Mouse (Mus musculus) limb, embryonic 10.5 days (tissue): ENCODE results near the gene Hist1h2ah. TPM values are rescaled to one million over a fixed set of nuclear protein-coding genes. Genes with fewer than 3 reads are reported as not detected.

Experiments
- DNase-seq: peaks from one replicate; pipeline ENCODE4 v3.0.0-alpha.2; 2017; ENCODE audit warnings: low spot score
- H3K27ac ChIP-seq: fragments of 300-500 bp; sonication (generic); 2 replicates; pipeline ENCODE4 v1.5.1; 2016; ENCODE audit warnings: mild to moderate bottlenecking
- H3K27me3 ChIP-seq: fragments of 300-500 bp; sonication (generic); 2 replicates; pipeline ENCODE4 v1.6.1; 2016; ENCODE audit warnings: low read depth, mild to moderate bottlenecking; ENCODE audit not compliant: poor library complexity, severe bottlenecking
- H3K36me3 ChIP-seq: fragments of 300-500 bp; sonication (generic); 2 replicates; pipeline ENCODE4 v1.6.1; 2016; ENCODE audit warnings: mild to moderate bottlenecking, moderate library complexity
- H3K4me1 ChIP-seq: fragments of 300-500 bp; sonication (generic); 2 replicates; pipeline ENCODE4 v1.6.1; 2016
- H3K4me3 ChIP-seq: fragments of 300-500 bp; sonication (generic); 2 replicates; pipeline ENCODE4 v1.5.1; 2016; ENCODE audit warnings: mild to moderate bottlenecking, moderate library complexity
- H3K9me3 ChIP-seq: fragments of 300-500 bp; sonication (generic); replicated peaks from 2 replicates; pipeline ENCODE4 v1.6.1; 2016; ENCODE audit warnings: mild to moderate bottlenecking
- WGBS: fragments of 180-500 bp; shearing (Covaris S2); methylation state at CpG from one replicate; pipeline ENCODE4 v1.1.7; 2016; 5-methylcytosine and 5-hydroxymethylcytosine counted together
- polyA plus RNA-seq: library from polyadenylated mRNA; unstranded; fragments of >200 nt; fragmentation: Nextera tagmentation; extraction: Ambion mirVana; gene quantifications from 2 replicates; pipeline ENCODE4 v1.2.1, GENCODE M21; 2016

Gene Hist1h2ah
- polyA plus RNA-seq, 1 experiment from 2014 or later, result 7.3 TPM

DNA sequence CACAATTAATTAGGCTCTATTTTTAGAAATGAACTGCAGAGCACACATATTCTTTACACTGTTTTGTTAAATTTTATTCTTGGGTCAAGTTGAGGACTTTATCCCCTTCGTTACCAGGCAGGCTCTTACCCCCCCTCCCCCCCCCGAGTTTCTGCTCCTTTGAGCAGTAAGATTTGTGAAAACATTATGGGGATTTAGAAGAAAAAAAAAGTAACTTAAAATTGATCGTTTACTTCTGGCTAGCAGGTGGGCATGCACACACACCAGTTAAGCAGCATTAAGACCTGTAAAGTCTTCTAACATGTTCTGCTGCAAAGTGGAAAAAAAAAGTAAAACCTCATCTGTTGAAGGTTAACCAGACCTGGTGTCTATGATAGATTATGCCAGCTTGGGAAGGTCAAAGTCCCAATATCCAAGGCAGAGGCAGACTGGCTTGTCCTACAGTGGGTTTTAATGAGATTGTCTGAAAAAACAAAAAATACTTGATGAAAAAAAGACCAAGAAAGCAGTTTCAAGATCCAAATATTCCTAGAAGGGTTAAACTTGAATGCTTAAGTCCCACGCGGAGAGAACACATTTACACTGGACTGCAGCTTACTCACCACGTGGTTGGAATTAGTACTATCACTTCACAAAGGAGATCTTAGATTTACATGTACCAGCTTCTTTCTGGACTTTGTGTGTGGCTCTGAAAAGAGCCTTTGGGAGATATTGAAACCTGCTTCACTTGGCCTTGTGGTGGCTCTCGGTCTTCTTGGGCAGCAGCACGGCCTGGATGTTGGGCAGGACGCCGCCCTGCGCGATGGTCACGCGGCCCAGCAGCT, 713 bp downstream of the Hist1h2ah start:
- under 1% methylated on average over 11 of the region's 14 CpGs for WGBS
- no peak for DNase-seq
- no peaks in the 10 kb centered on the region for H3K36me3 ChIP-seq

DNA sequence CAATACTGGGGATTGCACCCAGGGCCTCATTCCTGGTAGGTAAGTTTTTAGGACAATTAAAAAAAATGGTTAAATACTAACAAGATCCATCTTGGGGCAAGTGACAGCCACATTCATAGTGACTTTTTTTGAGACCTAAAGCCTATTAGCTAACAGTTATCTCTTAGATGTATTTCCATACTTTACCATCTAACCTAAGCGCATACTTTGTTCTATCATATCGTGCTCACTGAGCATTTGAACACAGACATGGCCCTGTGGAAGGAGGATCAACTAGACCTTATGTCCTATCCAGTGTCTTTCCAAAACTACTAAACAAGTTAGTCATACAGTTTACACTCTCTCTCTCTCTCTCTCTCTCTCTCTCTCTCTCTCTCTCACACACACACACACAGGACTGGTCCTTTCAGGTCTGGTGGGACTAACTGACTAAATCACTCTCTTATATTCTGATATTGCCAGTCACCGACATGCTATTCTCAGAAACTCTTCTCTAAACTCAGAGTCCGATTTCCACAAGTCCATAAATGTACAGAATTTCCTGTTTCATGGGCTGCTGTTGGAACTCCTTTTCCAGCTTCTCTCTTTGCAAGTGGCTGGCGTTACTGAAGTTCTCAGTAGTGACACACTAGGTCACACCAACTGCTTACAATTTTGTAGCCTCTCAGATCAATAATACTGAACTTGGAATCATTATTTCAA, 1.5 kb downstream of the Hist1h2ah start:
- no peaks in the 10 kb centered on the region for H3K9me3 ChIP-seq
- H3K27me3 ChIP-seq, result no peaks in the 10 kb centered on the region
- H3K4me1 ChIP-seq, result peaks cover 17% of the 10 kb centered on the region; the same call in 1 of the 2 replicates
- no peak for DNase-seq
- H3K27ac ChIP-seq, result peak overlapping the region; percentile 89
- peak overlapping the region; percentile 55 for H3K4me3 ChIP-seq
- H3K36me3 ChIP-seq, result no peaks in the 10 kb centered on the region
- 70% methylated on average over 5 of the region's 5 CpGs for WGBS

More for the DNA sequence above, 713 bp downstream of the Hist1h2ah start:
- Histone ChIP-seq H3K4me1 (peaks cover 14% of the 10 kb centered on the region; the same call in 1 of the 2 replicates), H3K27me3 (no peaks in the 10 kb centered on the region), H3K27ac (peak overlapping the region; percentile 89), H3K9me3 (no peaks in the 10 kb centered on the region), H3K4me3 (peak overlapping the region; percentile 55)

- DNase-seq, result no peak
- WGBS, result 22% methylated on average over 4 of the region's 4 CpGs
- Histone ChIP-seq H3K4me3 (no peak overlapping the region), H3K27ac (no peak overlapping the region), H3K9me3 (no peaks in the 10 kb centered on the region), H3K36me3 (no peaks in the 10 kb centered on the region), H3K4me1 (peaks cover 14% of the 10 kb centered on the region), H3K27me3 (no peaks in the 10 kb centered on the region)
These were observed 4.9 kb downstream of the Hist1h2ah start for GRCm38 (mm10) chr13:22030493-22030892.

DNA sequence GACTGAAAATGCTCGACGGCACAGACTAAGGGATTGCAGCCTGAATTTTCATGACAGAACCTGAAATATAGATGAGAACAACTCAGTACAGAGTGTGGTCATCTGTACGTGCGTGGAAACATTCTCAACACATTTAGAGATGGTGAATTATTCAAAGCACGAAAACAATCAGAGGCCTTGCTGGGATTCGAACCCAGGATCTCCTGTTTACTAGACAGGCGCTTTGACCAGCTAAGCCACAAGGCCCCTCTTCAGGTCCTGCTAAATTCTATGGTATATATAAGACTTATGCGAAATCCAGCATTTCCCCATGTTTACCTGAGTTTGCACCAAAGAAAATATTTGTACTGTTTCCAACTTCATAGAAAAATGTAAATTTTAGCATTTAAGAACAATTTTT, 5.4 kb downstream of the Hist1h2ah start:
- H3K4me1 ChIP-seq, result peaks cover 14% of the 10 kb centered on the region
- H3K4me3 ChIP-seq, result no peak overlapping the region
- no peak for DNase-seq
- H3K27me3 ChIP-seq, result no peaks in the 10 kb centered on the region
- WGBS, result 33% methylated on average over 8 of the region's 8 CpGs
- no peak overlapping the region for H3K27ac ChIP-seq
- H3K36me3 ChIP-seq, result no peaks in the 10 kb centered on the region
- no peaks in the 10 kb centered on the region for H3K9me3 ChIP-seq

- Histone ChIP-seq H3K36me3 (no peaks in the 10 kb centered on the region), H3K27ac (peak overlapping the region; percentile 81), H3K4me3 (peak overlapping the region; percentile 58), H3K9me3 (no peaks in the 10 kb centered on the region), H3K27me3 (no peaks in the 10 kb centered on the region), H3K4me1 (peaks cover 11% of the 10 kb centered on the region)
- WGBS, result under 1% methylated on average over 40 of the region's 40 CpGs
- DNase-seq, result peak; percentile 96
These were observed 6.5 kb downstream of the Hist1h2ah start for GRCm38 (mm10) chr13:22028673-22029460.

DNA sequence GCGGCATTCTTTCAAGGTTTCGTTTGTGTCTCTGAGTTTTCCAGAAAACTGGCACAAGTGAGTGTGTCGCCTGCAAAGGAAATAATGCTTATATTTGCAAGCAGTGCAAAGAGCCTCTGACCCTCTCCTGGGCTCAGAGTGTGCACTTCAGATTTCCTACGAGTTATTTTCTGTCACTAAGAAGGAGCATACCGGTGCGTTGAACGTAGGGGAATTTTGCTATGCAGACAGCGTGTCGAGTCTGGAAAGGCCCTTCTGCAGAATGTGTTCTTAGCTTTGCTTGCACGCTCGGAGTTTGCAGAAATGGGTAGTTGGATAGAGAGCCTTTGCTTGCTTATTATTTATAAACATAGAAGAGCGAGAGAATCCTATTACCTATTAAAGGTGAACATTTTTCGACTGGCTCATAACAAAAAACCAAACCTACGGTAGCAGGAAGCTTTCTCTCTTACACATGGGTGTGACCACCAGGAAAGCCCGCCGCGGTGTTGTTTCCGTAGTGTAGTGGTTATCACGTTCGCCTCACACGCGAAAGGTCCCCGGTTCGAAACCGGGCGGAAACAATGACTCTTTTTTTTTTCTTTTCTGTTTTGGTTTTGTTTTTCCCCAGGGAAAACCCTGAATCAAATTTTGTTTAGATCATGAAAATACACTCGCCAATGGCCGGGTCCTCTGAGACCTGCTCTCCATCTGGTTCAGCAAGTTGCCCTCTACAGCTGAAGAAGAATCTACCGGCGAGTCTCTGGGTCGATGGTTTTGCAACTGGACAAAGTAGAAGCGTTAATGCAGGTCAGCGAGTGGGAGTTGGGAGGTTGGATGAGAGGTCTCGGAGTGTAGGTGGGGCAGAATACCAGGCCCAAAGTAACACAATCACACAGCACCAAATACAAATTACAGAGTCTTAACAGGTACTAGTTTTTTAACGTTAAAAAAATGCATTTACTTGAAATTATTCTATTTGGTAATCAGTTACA, 9.0 kb downstream of the Hist1h2ah start:
- WGBS, result 2% methylated on average over 35 of the region's 35 CpGs
- Histone ChIP-seq H3K4me3 (peak overlapping the region; percentile 61), H3K27me3 (no peaks in the 10 kb centered on the region), H3K4me1 (peaks cover 8% of the 10 kb centered on the region), H3K27ac (peak overlapping the region; percentile 68), H3K36me3 (no peaks in the 10 kb centered on the region), H3K9me3 (no peaks in the 10 kb centered on the region)
- DNase-seq, result peak; percentile 93

- no peaks in the 10 kb centered on the region for H3K36me3 ChIP-seq
- H3K4me3 ChIP-seq, result peak overlapping the region; percentile 60
- no peak overlapping the region for H3K27ac ChIP-seq
- no peaks in the 10 kb centered on the region for H3K9me3 ChIP-seq
- DNase-seq, result peak; percentile 81
- H3K27me3 ChIP-seq, result peaks cover 32% of the 10 kb centered on the region
- peaks cover 5% of the 10 kb centered on the region for H3K4me1 ChIP-seq
- under 1% methylated on average over 9 of the region's 9 CpGs for WGBS
These were observed 13.1 kb downstream of the Hist1h2ah start for GRCm38 (mm10) chr13:22022241-22022640.

DNA sequence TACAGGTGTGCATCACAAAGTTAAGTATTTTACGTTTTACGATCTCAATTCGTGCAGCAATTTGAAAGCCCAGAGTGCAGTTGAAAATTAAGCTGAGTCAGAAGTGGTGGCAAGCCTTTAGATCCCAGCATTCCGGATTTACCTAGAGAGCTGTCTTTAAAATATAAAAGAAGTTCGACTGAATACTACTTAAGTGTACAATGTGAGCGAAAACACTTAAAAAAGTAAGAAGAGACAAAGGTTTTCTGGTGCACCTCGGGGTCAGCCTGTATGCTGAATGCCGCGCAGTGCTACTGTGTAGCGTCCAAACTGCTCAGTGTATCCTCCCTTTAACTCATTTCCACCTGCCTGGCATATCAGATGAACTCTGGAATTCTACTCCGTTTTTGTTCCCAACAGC, 13.8 kb downstream of the Hist1h2ah start:
- DNase-seq, result no peak
- H3K27ac ChIP-seq, result no peak overlapping the region
- under 1% methylated on average over 11 of the region's 11 CpGs for WGBS

DNA sequence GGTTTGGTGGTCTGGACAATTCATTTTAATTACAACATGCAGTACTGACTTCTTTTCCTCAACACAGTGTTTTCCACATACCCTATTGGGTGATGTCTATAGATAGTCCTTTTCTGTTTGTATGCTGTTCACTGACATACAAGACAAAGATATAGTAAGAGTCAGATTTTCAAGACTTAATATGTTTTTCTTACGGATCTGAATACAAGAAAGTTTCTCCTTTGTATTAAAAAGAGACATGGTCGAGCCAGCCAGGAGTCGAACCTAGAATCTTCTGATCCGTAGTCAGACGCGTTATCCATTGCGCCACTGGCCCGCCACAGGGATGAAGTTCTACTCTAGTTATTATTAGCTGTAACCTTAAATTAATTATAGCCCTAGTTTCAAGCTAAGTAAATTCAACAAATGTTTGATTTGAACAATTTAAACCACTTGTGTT, 14.4 kb downstream of the Hist1h2ah start:
- peaks cover 33% of the 10 kb centered on the region for H3K27me3 ChIP-seq
- under 1% methylated on average over 8 of the region's 8 CpGs for WGBS
- peaks cover 4% of the 10 kb centered on the region for H3K4me1 ChIP-seq
- H3K9me3 ChIP-seq, result no peaks in the 10 kb centered on the region
- no peaks in the 10 kb centered on the region for H3K36me3 ChIP-seq
- H3K4me3 ChIP-seq, result peak overlapping the region; percentile 60
- no peak overlapping the region for H3K27ac ChIP-seq
- DNase-seq, result no peak

More for the DNA sequence above, 13.8 kb downstream of the Hist1h2ah start:
- Histone ChIP-seq H3K9me3 (no peaks in the 10 kb centered on the region), H3K27me3 (peaks cover 33% of the 10 kb centered on the region), H3K36me3 (no peaks in the 10 kb centered on the region), H3K4me1 (peaks cover 5% of the 10 kb centered on the region), H3K4me3 (peak overlapping the region; percentile 60)

GRCm38 (mm10) chr13:22019934-22020835, 15.2 kb downstream of the Hist1h2ah start:
- no peaks in the 10 kb centered on the region; the same call in 1 of the 2 replicates for H3K4me1 ChIP-seq
- H3K9me3 ChIP-seq, result no peaks in the 10 kb centered on the region
- no peak overlapping the region for H3K27ac ChIP-seq
- no peaks in the 10 kb centered on the region for H3K36me3 ChIP-seq
- DNase-seq, result no peak
- WGBS, result 1% methylated on average over 44 of the region's 44 CpGs
- H3K27me3 ChIP-seq, result peaks cover 37% of the 10 kb centered on the region
- H3K4me3 ChIP-seq, result peak overlapping the region; percentile 60
